Mouse (Mus musculus) left cerebral cortex, adult 18-20 months (tissue): ENCODE data around the gene Spata20. TPM values are rescaled to one million over a fixed set of nuclear protein-coding genes. Genes with fewer than 3 reads are reported as not detected.
A peak's percentile ranks its signal among the peaks of the same experiment; 100 is the strongest.

ENCODE experiments used
- DNase-seq, 2 experiments: peaks; one replicate each; pipeline ENCODE4 v3.0.0; 2021 to 2022; ENCODE audit warnings: low spot score in 2 of 2, mixed read lengths in 1 of 2
- total RNA-seq, 2 experiments: library from RNA; stranded (reverse); gene quantifications; 2 replicates each; pipeline ENCODE4 v1.2.3; 2021

The Spata20 gene
- total RNA-seq, 2 experiments from 2014 or later = not detected

DNA sequence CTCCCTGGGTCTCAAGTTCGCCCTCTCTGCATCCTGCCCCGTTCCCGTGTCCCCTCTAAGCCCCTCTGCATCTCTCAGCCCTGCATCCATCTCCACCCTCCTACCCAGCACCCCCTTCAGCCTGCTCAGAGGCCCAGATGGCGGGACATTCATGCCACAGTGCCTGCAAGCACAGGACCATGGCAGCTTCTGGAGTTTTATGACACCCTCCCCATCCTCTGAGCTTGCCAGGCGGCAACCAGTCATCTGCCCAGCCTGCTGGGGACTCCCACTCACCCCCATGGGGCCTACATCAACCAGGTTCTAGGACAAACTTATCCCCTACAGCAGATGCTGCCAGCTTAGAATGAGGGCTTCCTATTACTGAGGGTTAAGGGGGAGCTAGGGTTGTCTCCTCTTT, 31.2 kb downstream of the Spata20 start:
- DNase-seq = peak; percentile 38 to 64

- no peak for DNase-seq
Measured at GRCm38 (mm10) chr11:94451091-94451773, 34.7 kb downstream of the Spata20 start.

DNA sequence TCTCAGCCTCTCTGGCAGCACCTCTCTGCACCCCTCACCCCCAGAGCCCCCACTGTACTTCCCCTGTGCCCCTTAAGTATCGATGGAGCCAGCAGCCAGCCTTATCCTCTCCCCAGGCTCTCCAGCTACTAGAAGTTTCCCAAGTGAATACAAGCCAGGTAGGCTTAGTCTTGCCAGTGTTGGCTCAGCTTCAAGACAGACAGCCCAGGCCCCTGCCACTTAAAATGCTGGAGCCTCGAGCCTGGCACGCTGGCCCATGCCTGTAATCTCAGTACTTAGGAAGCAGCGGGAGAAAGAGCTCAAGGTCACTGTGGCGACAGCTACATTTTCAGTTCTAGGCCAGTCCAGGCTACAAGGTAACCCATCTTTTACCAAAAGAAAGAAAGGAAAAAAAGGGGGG, 36.1 kb downstream of the Spata20 start:
- DNase-seq = no peak

GRCm38 (mm10) chr11:94449239-94449638, 36.7 kb downstream of the Spata20 start:
- DNase-seq = no peak

GRCm38 (mm10) chr11:94447017-94447416, 39.0 kb downstream of the Spata20 start:
- no peak for DNase-seq

- DNase-seq = no peak
Measured at GRCm38 (mm10) chr11:94445300-94445699, 40.7 kb downstream of the Spata20 start.

GRCm38 (mm10) chr11:94444829-94445228, 41.1 kb downstream of the Spata20 start:
- no peak for DNase-seq

GRCm38 (mm10) chr11:94441752-94442151, 44.2 kb downstream of the Spata20 start:
- no peak for DNase-seq

- no peak for DNase-seq
Measured at GRCm38 (mm10) chr11:94441122-94441521, 44.9 kb downstream of the Spata20 start.

GRCm38 (mm10) chr11:94440421-94440820, 45.6 kb downstream of the Spata20 start:
- no peak for DNase-seq

GRCm38 (mm10) chr11:94429011-94429651, 56.8 kb downstream of the Spata20 start:
- no peak for DNase-seq

Other genes with a start within 250 kb of the Spata20 start
- gene Wfikkn2, start 240.2 kb downstream of the Spata20 start, total RNA-seq = 1 to 10 TPM; 1.8 to 2.2 TPM
- not detected for gene Gm21885, start 204.3 kb downstream of the Spata20 start, total RNA-seq
- 100 to 1,000 TPM; 110 to 111 TPM for gene Luc7l3, start 164.2 kb downstream of the Spata20 start, total RNA-seq
- 100 to 1,000 TPM; 123 to 141 TPM for gene Ankrd40, start 158.2 kb downstream of the Spata20 start, total RNA-seq
- 1 to 10 TPM; 2.5 to 3.7 TPM for gene Abcc3, start 93.2 kb downstream of the Spata20 start, total RNA-seq
- gene Cacna1g, start 12.0 kb downstream of the Spata20 start, total RNA-seq = 10 to 100 TPM; 72.0 to 86.1 TPM
- gene Epn3, start 13.8 kb upstream of the Spata20 start, total RNA-seq = 1 to 10 TPM in 1 of 2 experiments, under 1 TPM in 1; 0.84 to 2.0 TPM
- gene Mycbpap, start 35.6 kb upstream of the Spata20 start, total RNA-seq = 1 to 10 TPM; 5.7 to 7.8 TPM
- 10 to 100 TPM; 10.5 to 13.4 TPM for gene Rsad1, start 63.1 kb upstream of the Spata20 start, total RNA-seq
- gene Chad, start 78.9 kb upstream of the Spata20 start, total RNA-seq = not detected
- 10 to 100 TPM; 14.1 to 14.9 TPM for gene Acsf2, start 115.7 kb upstream of the Spata20 start, total RNA-seq
- gene Lrrc59, start 143.6 kb upstream of the Spata20 start, total RNA-seq = 10 to 100 TPM; 96.2 to 98.0 TPM
- gene Mrpl27, start 167.6 kb upstream of the Spata20 start, total RNA-seq = 10 to 100 TPM; 70.9 to 73.3 TPM
- not detected for gene Eme1, start 167.8 kb upstream of the Spata20 start, total RNA-seq
- gene Xylt2, start 191.3 kb upstream of the Spata20 start, total RNA-seq = 10 to 100 TPM; 20.7 to 22.6 TPM
- gene Gm11541, start 218.3 kb upstream of the Spata20 start, total RNA-seq = not detected